Mouse (Mus musculus) liver, embryonic 11.5 days (tissue): ENCODE results near the gene 2010111I01Rik. TPM values are rescaled to one million over a fixed set of nuclear protein-coding genes. Genes with fewer than 3 reads are reported as not detected.

Source experiments
- ATAC-seq: fragments of 200-750 bp; cut with Nextera tagmentation; replicated peaks from 2 replicates; pipeline ENCODE4 v1.8.0; 2017; ENCODE audit warnings: moderate number of reproducible peaks, mild to moderate bottlenecking, moderate TSS enrichment, moderate library complexity; ENCODE audit not compliant: low FRiP score
- DNase-seq: peaks from one replicate; pipeline ENCODE4 v3.0.0-alpha.2; 2017; ENCODE audit warnings: low spot score
- H3K27ac ChIP-seq: fragments of 300-500 bp; sonication (generic); 2 replicates; pipeline ENCODE4 v1.5.1; 2014; ENCODE audit warnings: mild to moderate bottlenecking, low read depth, low read length, control low read depth
- H3K27me3 ChIP-seq: fragments of 300-500 bp; sonication (generic); replicated peaks from 2 replicates; pipeline ENCODE4 v1.6.1; 2014; ENCODE audit warnings: low read length, mixed read lengths; ENCODE audit not compliant: control insufficient read depth, insufficient read depth
- H3K36me3 ChIP-seq: fragments of 300-500 bp; sonication (generic); 2 replicates; pipeline ENCODE4 v1.6.1; 2014; ENCODE audit warnings: mild to moderate bottlenecking, low read length, moderate library complexity, mixed read lengths; ENCODE audit not compliant: control insufficient read depth, insufficient read depth
- H3K4me1 ChIP-seq: fragments of 300-500 bp; sonication (generic); replicated peaks from 2 replicates; pipeline ENCODE4 v1.6.1; 2014; ENCODE audit warnings: low read length, mixed read lengths; ENCODE audit not compliant: control insufficient read depth, insufficient read depth
- H3K4me2 ChIP-seq: fragments of 300-500 bp; sonication (generic); 2 replicates; pipeline ENCODE4 v1.6.1; 2014; ENCODE audit warnings: mild to moderate bottlenecking, control low read depth, moderate library complexity
- H3K4me3 ChIP-seq: fragments of 300-500 bp; sonication (generic); 2 replicates; pipeline ENCODE4 v1.5.1; 2014; ENCODE audit warnings: low read depth, low read length, control low read depth
- H3K9ac ChIP-seq: fragments of 300-500 bp; sonication (generic); 2 replicates; pipeline ENCODE4 v1.6.1; 2014; ENCODE audit warnings: low read depth, low read length, control low read depth
- H3K9me3 ChIP-seq: fragments of 300-500 bp; sonication (generic); 2 replicates; pipeline ENCODE4 v1.6.1; 2016; ENCODE audit warnings: low read length, inconsistent platforms, mixed read lengths; ENCODE audit not compliant: control insufficient read depth
- WGBS: fragments of 180-500 bp; shearing (Covaris S2); extraction: QIAGEN DNeasy Blood & Tissue Kit; methylation state at CpG from one replicate; pipeline ENCODE4 v1.1.7; 2014; 5-methylcytosine and 5-hydroxymethylcytosine counted together
- polyA plus RNA-seq: library from polyadenylated mRNA; unstranded; fragments of >200 nt; fragmentation: Nextera tagmentation; extraction: Ambion mirVana; gene quantifications from 2 replicates; pipeline ENCODE4 v1.2.1, GENCODE M21; 2014

The 2010111I01Rik gene
- polyA plus RNA-seq, 1 experiment from 2014 or later = 30.6 TPM

DNA sequence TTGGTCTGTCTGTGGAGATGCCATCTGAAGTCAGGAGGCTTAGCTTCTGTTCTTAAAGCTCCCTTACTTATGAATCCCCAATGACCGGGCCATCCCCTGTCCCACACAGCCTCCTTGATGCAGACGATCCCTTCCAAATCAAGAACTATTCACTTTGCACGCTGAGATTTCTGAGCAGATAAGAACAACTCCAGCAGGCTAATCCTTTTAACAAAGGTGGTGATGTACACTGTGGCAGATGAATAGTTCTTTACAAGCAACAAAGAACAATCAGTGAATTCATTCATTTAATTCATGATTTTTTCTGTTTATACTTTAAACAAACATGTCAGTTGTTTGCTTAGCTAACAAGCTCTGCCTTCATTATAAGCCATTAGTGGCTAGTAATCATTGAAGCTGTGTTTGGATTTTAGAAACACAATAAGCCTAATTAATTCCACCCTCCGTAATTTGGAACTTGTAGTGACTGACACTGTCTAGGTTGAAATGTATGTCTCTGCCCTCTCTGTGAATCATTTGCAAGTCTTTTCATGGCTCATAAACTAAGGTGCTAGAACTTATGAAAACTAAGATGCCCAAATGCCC lies 182.0 kb downstream of the 2010111I01Rik start:
- Histone ChIP-seq H3K4me1 (peaks cover 7% of the 10 kb centered on the region), H3K36me3 (no peaks in the 10 kb centered on the region), H3K27me3 (no peaks in the 10 kb centered on the region), H3K4me2 (no peak overlapping the region), H3K9me3 (no peaks in the 10 kb centered on the region), H3K4me3 (no peak overlapping the region), H3K27ac (no peak overlapping the region), H3K9ac (no peak overlapping the region)
- no peak for ATAC-seq
- WGBS = 74% methylated on average over 4 of the region's 4 CpGs
- no peak for DNase-seq

DNA sequence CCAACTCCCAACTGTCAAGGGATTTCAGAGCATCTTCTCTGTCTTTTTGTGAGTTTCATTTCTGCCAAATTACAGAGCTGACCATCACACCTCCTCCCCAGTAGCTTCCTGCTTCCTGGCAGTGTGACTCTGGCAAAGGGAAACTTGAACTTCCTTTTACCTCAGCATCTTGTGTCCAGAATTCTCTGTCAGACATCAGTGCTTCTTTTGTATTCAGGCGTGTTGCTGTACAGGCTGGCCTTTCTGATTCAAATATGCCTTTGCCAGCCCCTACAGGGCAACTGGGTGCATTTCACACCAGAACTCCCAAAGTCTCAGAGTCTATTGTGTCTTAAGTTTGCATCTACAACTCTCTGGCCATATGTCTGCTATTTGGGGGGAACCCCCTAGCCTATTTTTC lies 183.5 kb downstream of the 2010111I01Rik start:
- 76% methylated on average over 1 of the region's 1 CpGs for WGBS
- Histone ChIP-seq H3K4me1 (peaks cover 7% of the 10 kb centered on the region), H3K4me3 (no peak overlapping the region), H3K27ac (no peak overlapping the region), H3K4me2 (no peak overlapping the region), H3K27me3 (no peaks in the 10 kb centered on the region), H3K36me3 (no peaks in the 10 kb centered on the region), H3K9ac (no peak overlapping the region), H3K9me3 (no peaks in the 10 kb centered on the region)
- no peak for ATAC-seq
- DNase-seq = no peak

- H3K9ac ChIP-seq = no peak overlapping the region
- H3K27ac ChIP-seq = no peak overlapping the region
- ATAC-seq = no peak
- no peaks in the 10 kb centered on the region for H3K27me3 ChIP-seq
- H3K4me1 ChIP-seq = peaks cover 7% of the 10 kb centered on the region
- no peaks in the 10 kb centered on the region for H3K36me3 ChIP-seq
- WGBS = 43% methylated on average over 2 of the region's 2 CpGs
- no peak overlapping the region for H3K4me3 ChIP-seq
- no peak overlapping the region for H3K4me2 ChIP-seq
- no peaks in the 10 kb centered on the region for H3K9me3 ChIP-seq
- peak; percentile 21 for DNase-seq
Measured at GRCm38 (mm10) chr13:63150470-63151020, 185.9 kb downstream of the 2010111I01Rik start.

- no peak overlapping the region for H3K4me3 ChIP-seq
- no peaks in the 10 kb centered on the region for H3K9me3 ChIP-seq
- H3K27ac ChIP-seq = no peak overlapping the region
- H3K36me3 ChIP-seq = no peaks in the 10 kb centered on the region
- no peak overlapping the region for H3K9ac ChIP-seq
- DNase-seq (no peak), ATAC-seq (no peak)
- WGBS = 74% methylated on average over 9 of the region's 9 CpGs
- peaks cover 7% of the 10 kb centered on the region for H3K4me1 ChIP-seq
- no peaks in the 10 kb centered on the region for H3K27me3 ChIP-seq
- H3K4me2 ChIP-seq = no peak overlapping the region
Measured at GRCm38 (mm10) chr13:63151028-63151738, 186.5 kb downstream of the 2010111I01Rik start.

DNA sequence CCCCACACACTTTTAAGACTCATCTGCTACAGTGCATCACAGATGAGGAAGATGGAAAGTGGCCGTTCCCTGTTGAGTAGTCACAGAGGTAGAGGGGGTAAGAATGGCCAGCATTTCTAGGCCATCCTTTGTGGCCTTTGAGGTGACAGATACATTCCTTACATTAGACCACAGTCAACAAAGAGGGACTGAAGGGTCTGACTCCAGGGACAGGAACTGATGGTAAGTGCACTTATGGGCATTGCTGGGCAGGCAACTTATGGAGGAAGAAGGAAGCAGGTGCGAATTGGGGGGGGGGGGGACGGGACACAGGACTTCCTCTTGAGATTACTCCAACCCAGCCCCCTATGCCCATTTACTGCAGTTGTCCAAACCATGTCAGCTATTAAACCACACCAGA lies 187.8 kb downstream of the 2010111I01Rik start:
- Histone ChIP-seq H3K4me3 (no peak overlapping the region), H3K4me2 (no peak overlapping the region), H3K36me3 (no peaks in the 10 kb centered on the region), H3K27ac (no peak overlapping the region), H3K4me1 (peaks cover 7% of the 10 kb centered on the region), H3K9ac (no peak overlapping the region), H3K27me3 (no peaks in the 10 kb centered on the region), H3K9me3 (no peaks in the 10 kb centered on the region)
- no peak for ATAC-seq
- DNase-seq = no peak
- WGBS = 65% methylated on average over 2 of the region's 3 CpGs

GRCm38 (mm10) chr13:63153397-63153796 lies 188.7 kb downstream of the 2010111I01Rik start:
- H3K27me3 ChIP-seq = no peaks in the 10 kb centered on the region
- no peaks in the 10 kb centered on the region for H3K36me3 ChIP-seq
- H3K9ac ChIP-seq = no peak overlapping the region
- no peaks in the 10 kb centered on the region for H3K9me3 ChIP-seq
- H3K4me1 ChIP-seq = peaks cover 7% of the 10 kb centered on the region
- H3K4me3 ChIP-seq = no peak overlapping the region
- 74% methylated on average over 2 of the region's 2 CpGs for WGBS
- no peak overlapping the region for H3K4me2 ChIP-seq
- H3K27ac ChIP-seq = no peak overlapping the region
- ATAC-seq (no peak), DNase-seq (no peak)

- Histone ChIP-seq H3K4me3 (no peak overlapping the region), H3K9ac (no peak overlapping the region), H3K36me3 (no peaks in the 10 kb centered on the region), H3K27ac (no peak overlapping the region), H3K27me3 (no peaks in the 10 kb centered on the region), H3K9me3 (no peaks in the 10 kb centered on the region), H3K4me1 (peaks cover 7% of the 10 kb centered on the region), H3K4me2 (no peak overlapping the region)
- no peak for ATAC-seq
- DNase-seq = no peak
- 77% methylated on average over 7 of the region's 7 CpGs for WGBS
Measured at GRCm38 (mm10) chr13:63154851-63155571, 190.3 kb downstream of the 2010111I01Rik start.

- no peaks in the 10 kb centered on the region for H3K9me3 ChIP-seq
- H3K4me2 ChIP-seq = no peak overlapping the region
- H3K9ac ChIP-seq = no peak overlapping the region
- WGBS = 84% methylated on average over 10 of the region's 10 CpGs
- no peaks in the 10 kb centered on the region for H3K27me3 ChIP-seq
- no peak overlapping the region for H3K27ac ChIP-seq
- DNase-seq (no peak), ATAC-seq (no peak)
- no peaks in the 10 kb centered on the region for H3K36me3 ChIP-seq
- no peaks in the 10 kb centered on the region; the same call in 1 of the 2 replicates for H3K4me1 ChIP-seq
- H3K4me3 ChIP-seq = no peak overlapping the region
Measured at GRCm38 (mm10) chr13:63156264-63156663, 191.6 kb downstream of the 2010111I01Rik start.
